Mouse (Mus musculus) lung, embryonic 16.5 days (tissue): Measurements from ENCODE around the gene Fgfr2. TPM values are rescaled to one million over a fixed set of nuclear protein-coding genes. Genes with fewer than 3 reads are reported as not detected.

Experiments
- ATAC-seq: fragments of 200-750 bp; cut with Nextera tagmentation; 2 replicates; pipeline ENCODE4 v1.8.0; 2017; ENCODE audit warnings: low read depth, mild to moderate bottlenecking, moderate library complexity
- H3K27ac ChIP-seq: fragments of 300-500 bp; sonication (generic); 2 replicates; pipeline ENCODE4 v1.5.1; 2014; ENCODE audit warnings: mild to moderate bottlenecking, control low read depth, low read length
- H3K27me3 ChIP-seq: fragments of 300-500 bp; sonication (generic); 2 replicates; pipeline ENCODE4 v1.6.1; 2014; ENCODE audit warnings: low read depth, low read length, mixed read lengths; ENCODE audit not compliant: control insufficient read depth, insufficient read depth
- H3K36me3 ChIP-seq: fragments of 300-500 bp; sonication (generic); 2 replicates; pipeline ENCODE4 v1.6.1; 2014; ENCODE audit warnings: low read length; ENCODE audit not compliant: control insufficient read depth, insufficient read depth
- H3K4me1 ChIP-seq: fragments of 300-500 bp; sonication (generic); replicated peaks from 2 replicates; pipeline ENCODE4 v1.6.1; 2014; ENCODE audit warnings: low read length, mixed read lengths; ENCODE audit not compliant: control insufficient read depth, insufficient read depth
- H3K4me2 ChIP-seq: fragments of 300-500 bp; sonication (generic); 2 replicates; pipeline ENCODE4 v1.6.1; 2014; ENCODE audit warnings: low read depth, low read length, control low read depth
- H3K4me3 ChIP-seq: fragments of 300-500 bp; sonication (generic); 2 replicates; pipeline ENCODE4 v1.5.1; 2014; ENCODE audit warnings: mild to moderate bottlenecking, low read length, control low read depth
- H3K9ac ChIP-seq: fragments of 300-500 bp; sonication (generic); 2 replicates; pipeline ENCODE4 v1.6.1; 2014; ENCODE audit warnings: low read length, control low read depth
- H3K9me3 ChIP-seq: fragments of 300-500 bp; sonication (generic); 2 replicates; pipeline ENCODE4 v1.6.1; 2016; ENCODE audit warnings: low read length; ENCODE audit not compliant: control insufficient read depth
- WGBS: fragments of 180-500 bp; shearing (Covaris S2); extraction: QIAGEN DNeasy Blood & Tissue Kit; methylation state at CpG from one replicate; pipeline ENCODE4 v1.1.7; 2014; 5-methylcytosine and 5-hydroxymethylcytosine counted together
- polyA plus RNA-seq: library from polyadenylated mRNA; unstranded; fragments of >200 nt; fragmentation: Nextera tagmentation; extraction: Ambion mirVana; gene quantifications from 2 replicates; pipeline ENCODE4 v1.2.1, GENCODE M21; 2015

The Fgfr2 gene
- polyA plus RNA-seq, 1 experiment from 2014 or later, result 175 TPM

GRCm38 (mm10) chr7:132423570-132423969 is 699.6 kb downstream of the Fgfr2 start:
- Histone ChIP-seq H3K9ac (no peak overlapping the region), H3K4me2 (no peak overlapping the region), H3K27ac (no peak overlapping the region; the same call in 1 of the 2 replicates), H3K9me3 (no peaks in the 10 kb centered on the region), H3K4me1 (no peaks in the 10 kb centered on the region), H3K4me3 (no peak overlapping the region), H3K27me3 (no peaks in the 10 kb centered on the region), H3K36me3 (no peaks in the 10 kb centered on the region)
- 51% methylated on average over 5 of the region's 5 CpGs for WGBS
- no peak for ATAC-seq

DNA sequence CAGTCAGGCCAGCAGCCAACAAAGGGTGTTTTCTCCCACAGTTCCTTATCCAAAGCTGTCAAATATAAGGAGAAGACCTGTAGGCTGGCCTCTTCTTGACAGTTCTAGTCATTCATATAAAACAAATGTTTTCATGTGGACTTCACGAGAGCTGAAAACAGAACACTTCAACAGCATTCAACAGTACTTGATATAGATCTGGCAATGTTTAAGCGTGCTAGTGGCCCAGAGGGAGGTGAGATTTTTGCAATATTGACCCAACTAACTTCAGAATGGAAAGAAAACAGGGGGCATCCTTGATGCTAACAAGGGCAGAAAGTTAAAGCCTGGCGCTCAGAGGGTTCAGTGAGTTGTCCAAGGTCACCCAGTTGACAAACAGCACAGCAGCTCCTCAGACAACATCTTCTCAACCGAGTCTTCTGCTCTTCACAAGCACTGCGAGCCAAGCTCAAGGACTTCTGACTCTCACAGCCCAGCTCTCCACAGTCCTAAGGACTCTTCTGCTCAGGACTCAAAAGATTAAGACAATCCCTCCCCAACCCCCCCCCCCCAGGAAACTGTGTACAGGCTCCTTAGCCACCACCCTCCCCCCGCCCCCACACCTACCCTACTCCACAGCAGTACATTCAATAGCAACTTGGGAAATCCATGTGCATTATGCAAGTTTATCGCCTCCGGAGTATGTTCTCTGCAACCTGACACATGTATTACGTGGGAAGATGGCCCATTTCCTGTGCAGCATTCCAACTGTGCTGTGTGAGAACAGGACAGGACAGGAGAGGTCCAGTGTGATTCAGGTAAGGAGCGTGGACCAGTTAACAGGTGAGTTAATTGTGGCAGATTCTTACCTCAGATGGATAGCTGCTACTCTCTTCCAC is 703.5 kb downstream of the Fgfr2 start:
- no peaks in the 10 kb centered on the region for H3K27me3 ChIP-seq
- no peak overlapping the region for H3K4me2 ChIP-seq
- H3K4me3 ChIP-seq, result no peak overlapping the region
- no peak overlapping the region for H3K27ac ChIP-seq
- ATAC-seq, result no peak
- 75% methylated on average over 10 of the region's 10 CpGs for WGBS
- H3K9ac ChIP-seq, result no peak overlapping the region
- H3K36me3 ChIP-seq, result no peaks in the 10 kb centered on the region
- H3K9me3 ChIP-seq, result no peaks in the 10 kb centered on the region
- no peaks in the 10 kb centered on the region; the same call in 1 of the 2 replicates for H3K4me1 ChIP-seq

GRCm38 (mm10) chr7:132416866-132417265 is 706.3 kb downstream of the Fgfr2 start:
- no peaks in the 10 kb centered on the region for H3K27me3 ChIP-seq
- no peaks in the 10 kb centered on the region for H3K9me3 ChIP-seq
- no peak for ATAC-seq
- H3K36me3 ChIP-seq, result no peaks in the 10 kb centered on the region
- 59% methylated on average over 9 of the region's 9 CpGs for WGBS
- H3K4me2 ChIP-seq, result no peak overlapping the region
- H3K9ac ChIP-seq, result no peak overlapping the region
- no peaks in the 10 kb centered on the region; the same call in 1 of the 2 replicates for H3K4me1 ChIP-seq
- H3K27ac ChIP-seq, result no peak overlapping the region
- no peak overlapping the region for H3K4me3 ChIP-seq

GRCm38 (mm10) chr7:132415866-132416265 is 707.3 kb downstream of the Fgfr2 start:
- H3K4me1 ChIP-seq, result no peaks in the 10 kb centered on the region; the same call in 1 of the 2 replicates
- H3K9me3 ChIP-seq, result no peaks in the 10 kb centered on the region
- H3K4me2 ChIP-seq, result no peak overlapping the region
- no peak overlapping the region for H3K9ac ChIP-seq
- H3K27ac ChIP-seq, result no peak overlapping the region
- no peaks in the 10 kb centered on the region for H3K36me3 ChIP-seq
- no peak overlapping the region for H3K4me3 ChIP-seq
- ATAC-seq, result no peak
- no peaks in the 10 kb centered on the region for H3K27me3 ChIP-seq

- Histone ChIP-seq H3K4me2 (no peak overlapping the region), H3K9me3 (no peaks in the 10 kb centered on the region), H3K4me3 (no peak overlapping the region), H3K36me3 (no peaks in the 10 kb centered on the region), H3K9ac (no peak overlapping the region), H3K27ac (no peak overlapping the region), H3K4me1 (no peaks in the 10 kb centered on the region; the same call in 1 of the 2 replicates), H3K27me3 (no peaks in the 10 kb centered on the region)
- no peak for ATAC-seq
- 23% methylated on average over 2 of the region's 2 CpGs for WGBS
Observed at GRCm38 (mm10) chr7:132412520-132412919, 710.6 kb downstream of the Fgfr2 start.

- no peaks in the 10 kb centered on the region; the same call in 1 of the 2 replicates for H3K4me1 ChIP-seq
- H3K4me2 ChIP-seq, result no peak overlapping the region
- H3K9ac ChIP-seq, result no peak overlapping the region
- no peak for ATAC-seq
- H3K27me3 ChIP-seq, result no peaks in the 10 kb centered on the region
- H3K36me3 ChIP-seq, result no peaks in the 10 kb centered on the region
- no peak overlapping the region for H3K4me3 ChIP-seq
- WGBS, result 76% methylated on average over 2 of the region's 2 CpGs
- no peak overlapping the region for H3K27ac ChIP-seq
- H3K9me3 ChIP-seq, result no peaks in the 10 kb centered on the region
Observed at GRCm38 (mm10) chr7:132411708-132412107, 711.4 kb downstream of the Fgfr2 start.

- no peak overlapping the region for H3K4me2 ChIP-seq
- 84% methylated on average over 4 of the region's 4 CpGs for WGBS
- no peaks in the 10 kb centered on the region for H3K9me3 ChIP-seq
- ATAC-seq, result no peak
- no peaks in the 10 kb centered on the region for H3K27me3 ChIP-seq
- no peak overlapping the region for H3K4me3 ChIP-seq
- no peaks in the 10 kb centered on the region; the same call in 1 of the 2 replicates for H3K4me1 ChIP-seq
- H3K27ac ChIP-seq, result no peak overlapping the region
- no peak overlapping the region for H3K9ac ChIP-seq
- no peaks in the 10 kb centered on the region for H3K36me3 ChIP-seq
Observed at GRCm38 (mm10) chr7:132410958-132411357, 712.2 kb downstream of the Fgfr2 start.

- 71% methylated on average over 3 of the region's 3 CpGs for WGBS
- H3K27ac ChIP-seq, result no peak overlapping the region
Observed at GRCm38 (mm10) chr7:132409890-132410289, 713.3 kb downstream of the Fgfr2 start.

DNA sequence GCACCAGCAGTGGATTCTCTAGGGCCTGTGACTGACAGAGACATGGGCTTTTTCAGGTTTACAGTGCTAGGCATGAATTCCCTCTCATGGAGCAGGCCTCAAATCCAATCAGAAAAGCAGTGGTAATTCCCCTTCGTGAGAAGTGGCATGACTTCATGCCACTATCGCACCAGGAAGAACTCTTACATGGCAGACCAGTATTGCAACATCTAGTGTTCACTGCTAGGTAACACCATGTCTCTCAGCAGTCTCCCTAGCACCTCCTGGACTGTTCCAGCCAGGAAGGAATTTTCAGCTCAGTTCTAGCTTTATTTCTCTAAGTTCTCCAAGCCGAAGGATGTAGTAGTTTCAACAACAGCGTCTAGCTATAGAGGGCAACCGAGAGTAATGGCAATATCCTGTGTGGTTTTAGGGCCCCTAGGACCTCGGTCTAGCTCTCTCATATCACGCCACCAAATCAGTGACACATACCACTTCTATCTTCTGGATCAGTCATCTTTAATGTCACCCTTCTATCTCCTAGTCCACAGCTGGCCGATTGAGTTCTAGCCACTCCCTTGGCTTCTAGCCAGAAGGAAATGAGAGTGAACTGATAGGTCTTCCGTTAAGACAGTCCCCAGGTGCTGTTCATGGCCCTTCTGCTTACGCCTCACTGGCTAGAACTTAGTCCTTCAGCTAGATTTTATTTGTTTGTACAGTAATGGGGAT is 720.6 kb downstream of the Fgfr2 start:
- 62% methylated on average over 10 of the region's 10 CpGs for WGBS
- Histone ChIP-seq H3K4me2 (no peak overlapping the region), H3K9ac (no peak overlapping the region), H3K4me1 (0 out of 2 replicates have a peak, but pooled peaks cover 3% of the 10 kb centered on the region), H3K27me3 (no peaks in the 10 kb centered on the region), H3K4me3 (no peak overlapping the region), H3K9me3 (no peaks in the 10 kb centered on the region), H3K27ac (no peak overlapping the region), H3K36me3 (no peaks in the 10 kb centered on the region)
- no peak for ATAC-seq

More at GRCm38 (mm10) chr7:132409890-132410289, 713.3 kb downstream of the Fgfr2 start:
- Histone ChIP-seq H3K4me2 (no peak overlapping the region), H3K27me3 (no peaks in the 10 kb centered on the region), H3K9ac (no peak overlapping the region), H3K36me3 (no peaks in the 10 kb centered on the region), H3K4me3 (no peak overlapping the region), H3K9me3 (no peaks in the 10 kb centered on the region), H3K4me1 (no peaks in the 10 kb centered on the region)
- ATAC-seq, result no peak
